8 mouse cellular contexts compared by ENCODE assay signal in the genomic region with DNA sequence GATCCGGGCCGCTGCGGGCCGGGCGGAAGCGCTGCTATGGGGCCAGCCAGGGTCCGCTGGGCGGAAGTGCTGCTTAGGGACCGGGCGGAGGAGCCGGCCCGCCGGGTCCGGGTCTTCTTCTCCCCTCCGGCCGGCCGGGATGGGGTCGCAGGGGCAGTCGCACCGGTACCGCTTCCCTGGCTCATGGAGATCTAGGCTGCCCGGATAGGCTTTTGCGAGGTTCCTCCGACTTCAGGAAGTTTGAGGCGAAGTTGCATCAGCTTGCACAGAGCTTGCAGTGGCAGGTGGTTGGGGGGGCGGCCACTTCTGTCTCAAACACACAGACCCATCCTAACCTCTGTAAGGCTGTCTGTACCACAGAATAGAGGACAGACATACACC. TPM values are rescaled to one million over a fixed set of nuclear protein-coding genes. Genes with fewer than 3 reads are reported as not detected.
DNase-seq lines count a peak whose midpoint lies in the region; ATAC-seq lines count a peak whose summit lies in the region.

No protein-coding gene starts in this region.

- peak overlapping the region; percentile 74 for H3K4me2 ChIP-seq in embryonic facial prominence, embryonic 12.5 days (replicated peaks)
- peak overlapping the region; percentile 75 for H3K4me2 ChIP-seq in intestine, embryonic 14.5 days (ENCODE audit: low read length)

- peak overlapping the region; percentile 86 for H3K4me3 ChIP-seq in embryonic facial prominence, embryonic 12.5 days
- H3K4me3 ChIP-seq in intestine, embryonic 14.5 days (ENCODE audit: low read depth, low read length): peak overlapping the region; percentile 86

- H3K9me3 ChIP-seq in embryonic facial prominence, embryonic 12.5 days: no peaks in the 10 kb centered on the region
- H3K9me3 ChIP-seq in intestine, embryonic 14.5 days (ENCODE audit: control insufficient read depth, low read length): no peaks in the 10 kb centered on the region

- peak; percentile 65 for ATAC-seq in embryonic facial prominence, embryonic 12.5 days (ENCODE audit: insufficient number of reproducible peaks, insufficient read depth, low FRiP score, low TSS enrichment)
- ATAC-seq in intestine, embryonic 14.5 days (replicated peaks; ENCODE audit: low FRiP score, low TSS enrichment, low read depth): peak; percentile 75
- peak; percentile 62 for ATAC-seq in megakaryocyte, adult 5-6 weeks (ENCODE audit: poor library complexity, severe bottlenecking)
- no peak for ATAC-seq in erythroid progenitor cell, adult 5-6 weeks (replicated peaks; ENCODE audit: low FRiP score, poor library complexity, severe bottlenecking)

- H3K36me3 ChIP-seq in embryonic facial prominence, embryonic 12.5 days: no peaks in the 10 kb centered on the region
- no peaks in the 10 kb centered on the region for H3K36me3 ChIP-seq in intestine, embryonic 14.5 days (ENCODE audit: control insufficient read depth, insufficient read depth, low read length)

- peak overlapping the region; percentile 92 for H3K9ac ChIP-seq in embryonic facial prominence, embryonic 12.5 days
- peak overlapping the region; percentile 81 for H3K9ac ChIP-seq in intestine, embryonic 14.5 days (ENCODE audit: low read length)

- H3K27me3 ChIP-seq in embryonic facial prominence, embryonic 12.5 days: no peaks in the 10 kb centered on the region
- no peaks in the 10 kb centered on the region for H3K27me3 ChIP-seq in intestine, embryonic 14.5 days (replicated peaks; ENCODE audit: control insufficient read depth, insufficient read depth, low read length)

- WGBS in embryonic facial prominence, embryonic 12.5 days: 0% methylated on average over 23 of the region's 26 CpGs
- WGBS in intestine, embryonic 14.5 days: 2% methylated on average over 22 of the region's 26 CpGs

- peak; percentile 59 for DNase-seq in cerebellum, adult 9-11 months
- no peak for DNase-seq in cerebellum, postnatal 4 days (ENCODE audit: low spot score in 2 of 2)
- peak; percentile 3 for DNase-seq in retina, adult 2 months (ENCODE audit: low read depth, low spot score)
- DNase-seq in retina, embryonic 14.5 days (ENCODE audit: low spot score): no peak
- no peak for DNase-seq in intestine, embryonic 14.5 days (ENCODE audit: low spot score)

- H3K4me1 ChIP-seq in embryonic facial prominence, embryonic 12.5 days: peaks cover 16% of the 10 kb centered on the region
- H3K4me1 ChIP-seq in intestine, embryonic 14.5 days (replicated peaks; ENCODE audit: control insufficient read depth, insufficient read depth, low read length): peaks cover 5% of the 10 kb centered on the region; the same call in 1 of the 2 replicates

- H3K27ac ChIP-seq in embryonic facial prominence, embryonic 12.5 days: peak overlapping the region; percentile 98
- peak overlapping the region; percentile 97 for H3K27ac ChIP-seq in intestine, embryonic 14.5 days (ENCODE audit: low read depth)

RNA-seq across cellular contexts. Expression of gene Rhbdd1, which starts 0.5 kb away (rescaled TPM):
- polyA plus RNA-seq in embryonic facial prominence, embryonic 12.5 days (2016; fragmentation: Nextera tagmentation; extraction: Ambion mirVana): 7.3 and 7.6 TPM in 2 replicates
- polyA plus RNA-seq in intestine, embryonic 14.5 days (2014; fragmentation: Nextera tagmentation; extraction: Ambion mirVana): 5.3 and 6.8 TPM in 2 replicates
- 13.0 and 14.8 TPM in 2 replicates for total RNA-seq in megakaryocyte, adult 5-6 weeks (2015)
- 16.1 and 16.4 TPM in 2 replicates for total RNA-seq in megakaryocyte, adult 5-6 weeks (2017)
- total RNA-seq in erythroid progenitor cell, adult 5-6 weeks (2015; ENCODE audit: low replicate concordance): 12.2 and 13.0 TPM in 2 replicates
- 7.1 and 9.8 TPM in 2 replicates for total RNA-seq in erythroid progenitor cell, adult 5-6 weeks (2017; ENCODE audit: low replicate concordance)

RNA-seq across cellular contexts. Expression of gene Irs1, which starts 25.5 kb away (rescaled TPM):
- 14.0 and 14.7 TPM in 2 replicates for polyA plus RNA-seq in embryonic facial prominence, embryonic 12.5 days (2016; fragmentation: Nextera tagmentation; extraction: Ambion mirVana)
- polyA plus RNA-seq in intestine, embryonic 14.5 days (2014; fragmentation: Nextera tagmentation; extraction: Ambion mirVana): 3.9 and 4.0 TPM in 2 replicates
- total RNA-seq in megakaryocyte, adult 5-6 weeks (2015): 0.02 and 0.07 TPM in 2 replicates
- total RNA-seq in megakaryocyte, adult 5-6 weeks (2017): 0.16 TPM in 1 of 2 replicates, not detected in the other
- 0.84 TPM in 1 of 2 replicates, not detected in the other for total RNA-seq in erythroid progenitor cell, adult 5-6 weeks (2015; ENCODE audit: low replicate concordance)
- 0.26 TPM in 1 of 2 replicates, not detected in the other for total RNA-seq in erythroid progenitor cell, adult 5-6 weeks (2017; ENCODE audit: low replicate concordance)

Comparison
In these comparisons a context has a peak if more than half of its experiments do, and no peak if none do; other contexts are left out.
1. DNase-seq: peak in cerebellum, adult 9-11 months (single experiment) and retina, adult 2 months (single experiment); none in cerebellum, postnatal 4 days (0 of 2), retina, embryonic 14.5 days (single experiment) and intestine, embryonic 14.5 days (single experiment).